In genomic region chr13:49342723-49343100, GRCm38 (mm10) we compare ENCODE assay signal across 8 mouse cellular contexts. TPM values are rescaled to one million over a fixed set of nuclear protein-coding genes. Genes with fewer than 3 reads are reported as not detected.
A peak's percentile ranks its signal among the peaks of the same experiment; 100 is the strongest.
DNase-seq lines count a peak whose midpoint lies in the region; ATAC-seq and TF ChIP-seq lines count a peak whose summit lies in the region.

No protein-coding gene starts in this region.

- no peaks in the 10 kb centered on the region for H3K9me3 ChIP-seq in heart, embryonic 12.5 days (replicated peaks)
- H3K9me3 ChIP-seq in E14TG2a.4 (ENCODE audit: low read length): no peaks in the 10 kb centered on the region
- no peaks in the 10 kb centered on the region for H3K9me3 ChIP-seq in forebrain, postnatal 0 days (ENCODE audit: low read length)
- H3K9me3 ChIP-seq in liver, embryonic 15.5 days (replicated peaks): no peaks in the 10 kb centered on the region

- no peak overlapping the region for H3K27ac ChIP-seq in heart, embryonic 12.5 days (ENCODE audit: poor library complexity, severe bottlenecking)
- H3K27ac ChIP-seq in forebrain, postnatal 0 days (ENCODE audit: low read depth, low read length): no peak overlapping the region
- 0 out of 2 replicates have a peak overlapping the region, but pooled peaks have one; percentile 4 for H3K27ac ChIP-seq in liver, embryonic 15.5 days (replicated peaks)

- no peak for TF ChIP-seq CTCF in E14TG2a.4 (conservative IDR thresholded peaks at IDR 0.05; ENCODE audit: low read length)
- TF ChIP-seq CTCF in forebrain, postnatal 0 days (IDR thresholded peaks at IDR 0.05; ENCODE audit: low read depth): no peak

- peaks cover 61% of the 10 kb centered on the region for H3K4me1 ChIP-seq in heart, embryonic 12.5 days (replicated peaks)
- H3K4me1 ChIP-seq in E14TG2a.4 (replicated peaks; ENCODE audit: low read depth, low read length): peaks cover 23% of the 10 kb centered on the region
- H3K4me1 ChIP-seq in forebrain, postnatal 0 days (ENCODE audit: insufficient read depth): peaks cover 26% of the 10 kb centered on the region; the same call in 1 of the 2 replicates
- H3K4me1 ChIP-seq in liver, embryonic 15.5 days (replicated peaks): peaks cover 72% of the 10 kb centered on the region

- no peak for DNase-seq in heart, postnatal 14 days
- DNase-seq in forebrain, postnatal 0 days: no peak
- DNase-seq in retina, postnatal 1 day: no peak
- DNase-seq in right cerebral cortex, postnatal 14 days: no peak
- DNase-seq in adipocyte (ENCODE audit: low spot score): no peak

- no peak for ATAC-seq in heart, embryonic 12.5 days (ENCODE audit: insufficient number of reproducible peaks, low FRiP score)
- no peak for ATAC-seq in forebrain, postnatal 0 days
- no peak for ATAC-seq in liver, embryonic 15.5 days (ENCODE audit: insufficient read depth)

- peak overlapping the region; percentile 90 for H3K4me2 ChIP-seq in heart, embryonic 12.5 days
- H3K4me2 ChIP-seq in forebrain, postnatal 0 days (ENCODE audit: low read depth): peak overlapping the region; percentile 84
- peak overlapping the region; percentile 94 for H3K4me2 ChIP-seq in liver, embryonic 15.5 days

- H3K36me3 ChIP-seq in heart, embryonic 12.5 days: no peaks in the 10 kb centered on the region
- peaks cover 8% of the 10 kb centered on the region; the same call in 1 of the 2 replicates for H3K36me3 ChIP-seq in E14TG2a.4 (ENCODE audit: insufficient read depth, low read length)
- no peaks in the 10 kb centered on the region for H3K36me3 ChIP-seq in forebrain, postnatal 0 days (ENCODE audit: insufficient read depth)
- no peaks in the 10 kb centered on the region for H3K36me3 ChIP-seq in liver, embryonic 15.5 days (replicated peaks)

- intact Hi-C loops in heart, postnatal 14 days (cut with DNase I): no loop called here

- H3K9ac ChIP-seq in heart, embryonic 12.5 days: peak overlapping the region; percentile 92
- peak overlapping the region; percentile 87 for H3K9ac ChIP-seq in forebrain, postnatal 0 days
- peak overlapping the region; percentile 93; the same call in 1 of the 2 replicates for H3K9ac ChIP-seq in liver, embryonic 15.5 days

- H3K4me3 ChIP-seq in heart, embryonic 12.5 days: peak overlapping the region; percentile 85
- H3K4me3 ChIP-seq in E14TG2a.4 (replicated peaks; ENCODE audit: low read length): peak overlapping the region; percentile 98
- H3K4me3 ChIP-seq in forebrain, postnatal 0 days (ENCODE audit: low read depth, low read length): peak overlapping the region; percentile 95
- peak overlapping the region; percentile 91 for H3K4me3 ChIP-seq in liver, embryonic 15.5 days (replicated peaks)

- no peaks in the 10 kb centered on the region for H3K27me3 ChIP-seq in heart, embryonic 12.5 days (replicated peaks)
- no peaks in the 10 kb centered on the region for H3K27me3 ChIP-seq in E14TG2a.4 (ENCODE audit: insufficient read depth, low read length)
- H3K27me3 ChIP-seq in forebrain, postnatal 0 days (ENCODE audit: insufficient read depth, low read length): no peaks in the 10 kb centered on the region
- H3K27me3 ChIP-seq in liver, embryonic 15.5 days: no peaks in the 10 kb centered on the region

RNA-seq across cellular contexts. Expression of gene Bicd2, which starts 1.3 kb away (rescaled TPM):
- polyA plus RNA-seq in heart, embryonic 12.5 days (2016; fragmentation: Nextera tagmentation; extraction: Ambion mirVana): 53.5 and 54.0 TPM in 2 replicates
- 10 to 100 TPM; 72.1 to 77.7 TPM for total RNA-seq in heart, postnatal 14 days (2021)
- 40.9 and 50.9 TPM in 2 replicates for total RNA-seq in forebrain, postnatal 0 days (2014; rRNA removed)
- polyA plus RNA-seq in forebrain, postnatal 0 days (2015; fragmentation: Nextera tagmentation; extraction: Ambion mirVana): 20.8 and 23.7 TPM in 2 replicates
- 7.5 and 8.0 TPM in 2 replicates for polyA plus RNA-seq in liver, embryonic 15.5 days (2015; fragmentation: Nextera tagmentation; extraction: Ambion mirVana)

RNA-seq across cellular contexts. Expression of gene Fgd3, which starts 22.6 kb away (rescaled TPM):
- 0.13 and 0.15 TPM in 2 replicates for polyA plus RNA-seq in heart, embryonic 12.5 days (2016; fragmentation: Nextera tagmentation; extraction: Ambion mirVana)
- 1 to 10 TPM in 1 of 2 experiments, under 1 TPM in 1; 0.79 to 1.5 TPM for total RNA-seq in heart, postnatal 14 days (2021)
- total RNA-seq in forebrain, postnatal 0 days (2014; rRNA removed): 14.0 and 17.2 TPM in 2 replicates
- 2.0 and 2.8 TPM in 2 replicates for polyA plus RNA-seq in forebrain, postnatal 0 days (2015; fragmentation: Nextera tagmentation; extraction: Ambion mirVana)
- polyA plus RNA-seq in liver, embryonic 15.5 days (2015; fragmentation: Nextera tagmentation; extraction: Ambion mirVana): 0.52 TPM in 2 replicates
